Comparison of ENCODE assay signal across 8 mouse cellular contexts in the genomic region with DNA sequence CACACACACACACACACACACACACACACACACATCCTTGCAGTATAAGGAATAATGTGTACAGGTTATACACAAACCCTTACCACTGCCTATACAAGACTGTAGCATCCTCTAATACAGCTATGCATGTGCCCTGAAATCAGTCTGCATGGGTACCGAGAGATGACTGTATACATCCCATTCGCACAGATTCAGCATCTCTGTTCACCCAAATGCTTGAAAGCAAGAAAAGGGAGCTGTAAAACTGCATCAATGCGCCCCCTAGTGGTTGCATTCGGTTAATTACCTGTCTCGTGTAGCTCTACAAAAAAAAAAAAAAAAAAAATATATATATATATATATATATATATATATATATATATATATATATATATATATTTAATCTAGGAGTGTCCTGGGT.
DNase-seq lines count a peak whose midpoint lies in the region; TF ChIP-seq lines count a peak whose summit lies in the region.
"Had no signal": no experiment of that assay in that cellular context is flagged by ENCODE, and none has a peak within 500 bp of the region (broad histone marks: within the 10 kb centered on the region; RNA-seq: fewer than 3 reads in every experiment).

No protein-coding gene starts in this region.

- peak; percentile 79 for TF ChIP-seq CTCF in layer of hippocampus, adult 2 months (conservative IDR thresholded peaks at IDR 0.05)

- intact Hi-C loops in gastrocnemius, postnatal 14 days (cut with DNase I; ENCODE audit: low total_unique reads): loop anchor here (5.0 to 10.0 kb wide), 3 partner anchors 97 to 441 kb away; no protein-coding TSS in a partner anchor

- H3K27ac ChIP-seq in layer of hippocampus, adult 2 months: no peak overlapping the region
- H3K27ac ChIP-seq: heart, embryonic 13.5 days had no signal

- no peak overlapping the region for H3K4me3 ChIP-seq in layer of hippocampus, adult 2 months
- H3K4me3 ChIP-seq: heart, embryonic 13.5 days had no signal

- DNase-seq in CD4-positive helper T cell, adult 2 months (ENCODE audit: low read depth, low spot score): peak; percentile 55
- peak; percentile 88 for DNase-seq in NIH3T3 (ENCODE audit: low read depth)
- peak; percentile 50 to 67 for DNase-seq in cerebellum, postnatal 36 days
- peak; percentile 61 for DNase-seq in gastrocnemius, postnatal 14 days
- peak; percentile 60 to 84 for DNase-seq in layer of hippocampus, adult 2 months (ENCODE audit: low spot score in 2 of 2)
- DNase-seq in lung, postnatal 25 days (ENCODE audit: low spot score): peak; percentile 53
- peak; percentile 39 for DNase-seq in skeletal muscle tissue, adult 2 months (ENCODE audit: low read depth, low spot score)
